Mouse (Mus musculus): ENCODE measurements around the gene Asb5. TPM values are rescaled to one million over a fixed set of nuclear protein-coding genes. Genes with fewer than 3 reads are reported as not detected.

Asb5 gene
- total and polyA plus RNA-seq, 2 experiments from 2014 or later, result 11.9 to 13.0 TPM

GRCm38 (mm10) chr8:54535172-54535571 lies 5.8 kb downstream of the Asb5 start:
- ATAC-seq (no peak), DNase-seq (ENCODE audit: low spot score) (no peak)
- H3K27ac ChIP-seq, result no peak overlapping the region
- no peaks in the 10 kb centered on the region for H3K36me3 ChIP-seq (ENCODE audit: insufficient read depth, low read length)
- H3K9ac ChIP-seq (replicated peaks; ENCODE audit: low read length), result no peak overlapping the region
- H3K9me3 ChIP-seq (ENCODE audit: low read length), result no peaks in the 10 kb centered on the region
- H3K4me3 ChIP-seq (ENCODE audit: low read length), result no peak overlapping the region
- no peaks in the 10 kb centered on the region for H3K27me3 ChIP-seq (ENCODE audit: insufficient read depth, low read length)
- no peak overlapping the region for H3K4me2 ChIP-seq (ENCODE audit: low read depth, low read length)
- no peaks in the 10 kb centered on the region for H3K4me1 ChIP-seq (ENCODE audit: insufficient read depth, low read length)
- 64% methylated on average over 5 of the region's 5 CpGs for WGBS
- no peak for TF ChIP-seq CTCF (IDR thresholded peaks at IDR 0.05; ENCODE audit: low read depth)

GRCm38 (mm10) chr8:54537285-54537684 lies 7.9 kb downstream of the Asb5 start:
- no peak overlapping the region for H3K27ac ChIP-seq
- DNase-seq (ENCODE audit: low spot score) (peak; percentile 20), ATAC-seq (no peak)
- H3K36me3 ChIP-seq (ENCODE audit: insufficient read depth, low read length), result no peaks in the 10 kb centered on the region
- no peaks in the 10 kb centered on the region for H3K9me3 ChIP-seq (ENCODE audit: low read length)
- no peak overlapping the region for H3K4me2 ChIP-seq (ENCODE audit: low read depth, low read length)
- no peak overlapping the region for H3K4me3 ChIP-seq (ENCODE audit: low read length)
- TF ChIP-seq CTCF (IDR thresholded peaks at IDR 0.05; ENCODE audit: low read depth), result peak; percentile 53
- H3K27me3 ChIP-seq (ENCODE audit: insufficient read depth, low read length), result no peaks in the 10 kb centered on the region
- no peak overlapping the region for H3K9ac ChIP-seq (replicated peaks; ENCODE audit: low read length)
- WGBS, result 90% methylated on average over 3 of the region's 3 CpGs
- H3K4me1 ChIP-seq (ENCODE audit: insufficient read depth, low read length), result no peaks in the 10 kb centered on the region

GRCm38 (mm10) chr8:54541331-54541730 lies 12.0 kb downstream of the Asb5 start:
- H3K9ac ChIP-seq (replicated peaks; ENCODE audit: low read length), result no peak overlapping the region
- no peaks in the 10 kb centered on the region for H3K4me1 ChIP-seq (ENCODE audit: insufficient read depth, low read length)
- 82% methylated on average over 1 of the region's 1 CpGs for WGBS
- no peaks in the 10 kb centered on the region for H3K36me3 ChIP-seq (ENCODE audit: insufficient read depth, low read length)
- no peak for DNase-seq (ENCODE audit: low spot score)
- no peak for TF ChIP-seq CTCF (IDR thresholded peaks at IDR 0.05; ENCODE audit: low read depth)
- H3K4me3 ChIP-seq (ENCODE audit: low read length), result no peak overlapping the region
- H3K27ac ChIP-seq, result no peak overlapping the region
- no peak for ATAC-seq
- no peaks in the 10 kb centered on the region for H3K9me3 ChIP-seq (ENCODE audit: low read length)
- no peaks in the 10 kb centered on the region for H3K27me3 ChIP-seq (ENCODE audit: insufficient read depth, low read length)
- H3K4me2 ChIP-seq (ENCODE audit: low read depth, low read length), result no peak overlapping the region

GRCm38 (mm10) chr8:54548383-54548782 lies 19.0 kb downstream of the Asb5 start:
- Histone ChIP-seq H3K27ac (no peak overlapping the region), H3K4me1 (ENCODE audit: insufficient read depth, low read length) (no peaks in the 10 kb centered on the region), H3K4me2 (ENCODE audit: low read depth, low read length) (no peak overlapping the region), H3K9ac (replicated peaks; ENCODE audit: low read length) (no peak overlapping the region), H3K9me3 (ENCODE audit: low read length) (no peaks in the 10 kb centered on the region), H3K27me3 (ENCODE audit: insufficient read depth, low read length) (no peaks in the 10 kb centered on the region), H3K36me3 (ENCODE audit: insufficient read depth, low read length) (no peaks in the 10 kb centered on the region), H3K4me3 (ENCODE audit: low read length) (no peak overlapping the region)
- 55% methylated on average over 6 of the region's 6 CpGs for WGBS
- TF ChIP-seq CTCF (IDR thresholded peaks at IDR 0.05; ENCODE audit: low read depth), result no peak
- peak; percentile 89 for ATAC-seq
- peak; percentile 51 for DNase-seq (ENCODE audit: low spot score)

- Histone ChIP-seq H3K9me3 (ENCODE audit: low read length) (no peaks in the 10 kb centered on the region), H3K4me2 (ENCODE audit: low read depth, low read length) (no peak overlapping the region), H3K27me3 (ENCODE audit: insufficient read depth, low read length) (no peaks in the 10 kb centered on the region), H3K36me3 (ENCODE audit: insufficient read depth, low read length) (no peaks in the 10 kb centered on the region), H3K27ac (no peak overlapping the region), H3K9ac (replicated peaks; ENCODE audit: low read length) (no peak overlapping the region), H3K4me3 (ENCODE audit: low read length) (no peak overlapping the region), H3K4me1 (ENCODE audit: insufficient read depth, low read length) (no peaks in the 10 kb centered on the region)
- DNase-seq (ENCODE audit: low spot score) (no peak), ATAC-seq (no peak)
- WGBS, result 95% methylated on average over 12 of the region's 12 CpGs
- TF ChIP-seq CTCF (IDR thresholded peaks at IDR 0.05; ENCODE audit: low read depth), result no peak
Measured at GRCm38 (mm10) chr8:54550026-54550574, 20.7 kb downstream of the Asb5 start.

- WGBS, result 86% methylated on average over 2 of the region's 2 CpGs
- no peak for DNase-seq (ENCODE audit: low spot score)
- Histone ChIP-seq H3K4me3 (ENCODE audit: low read length) (no peak overlapping the region), H3K4me1 (ENCODE audit: insufficient read depth, low read length) (no peaks in the 10 kb centered on the region), H3K27me3 (ENCODE audit: insufficient read depth, low read length) (no peaks in the 10 kb centered on the region), H3K27ac (no peak overlapping the region), H3K9ac (replicated peaks; ENCODE audit: low read length) (no peak overlapping the region), H3K4me2 (ENCODE audit: low read depth, low read length) (no peak overlapping the region), H3K9me3 (ENCODE audit: low read length) (no peaks in the 10 kb centered on the region), H3K36me3 (ENCODE audit: insufficient read depth, low read length) (no peaks in the 10 kb centered on the region)
- no peak for ATAC-seq
- TF ChIP-seq CTCF (IDR thresholded peaks at IDR 0.05; ENCODE audit: low read depth), result no peak
Measured at GRCm38 (mm10) chr8:54554921-54555320, 25.5 kb downstream of the Asb5 start.

GRCm38 (mm10) chr8:54562137-54562536 lies 32.8 kb downstream of the Asb5 start:
- Histone ChIP-seq H3K4me2 (ENCODE audit: low read depth, low read length) (no peak overlapping the region), H3K27ac (no peak overlapping the region), H3K4me3 (ENCODE audit: low read length) (no peak overlapping the region), H3K4me1 (ENCODE audit: insufficient read depth, low read length) (no peaks in the 10 kb centered on the region), H3K27me3 (ENCODE audit: insufficient read depth, low read length) (no peaks in the 10 kb centered on the region), H3K36me3 (ENCODE audit: insufficient read depth, low read length) (no peaks in the 10 kb centered on the region), H3K9ac (replicated peaks; ENCODE audit: low read length) (no peak overlapping the region), H3K9me3 (ENCODE audit: low read length) (no peaks in the 10 kb centered on the region)
- 69% methylated on average over 4 of the region's 4 CpGs for WGBS
- TF ChIP-seq CTCF (IDR thresholded peaks at IDR 0.05; ENCODE audit: low read depth), result no peak
- ATAC-seq (no peak), DNase-seq (ENCODE audit: low spot score) (no peak)

Measured in hindbrain, postnatal 0 days (tissue).